Mouse (Mus musculus): ENCODE data around the gene Fam160b1. TPM values are rescaled to one million over a fixed set of nuclear protein-coding genes. Genes with fewer than 3 reads are reported as not detected.

Fam160b1 gene
- polyA plus RNA-seq, 1 experiment from 2014 or later: 12.7 TPM

DNA sequence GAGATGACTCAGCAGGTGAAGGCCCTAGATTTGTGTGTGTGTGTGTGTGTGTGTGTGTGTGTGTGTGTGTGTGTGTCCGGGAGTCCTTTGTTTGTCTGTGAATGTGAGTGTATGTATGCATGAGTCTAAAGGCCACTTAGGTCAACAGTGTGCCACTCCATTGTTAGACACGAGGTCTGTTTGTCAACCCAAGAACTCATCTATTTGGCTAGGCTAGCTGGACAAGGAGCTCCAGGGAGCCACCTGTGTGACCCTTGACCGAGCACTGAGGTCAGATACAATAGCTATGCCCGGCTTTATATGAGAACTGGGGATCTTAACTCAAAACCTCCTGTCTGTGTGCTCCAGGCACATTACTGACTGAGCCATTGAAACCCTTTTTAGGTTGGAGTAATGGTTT lies 38.0 kb upstream of the Fam160b1 start:
- Histone ChIP-seq H3K27me3 (replicated peaks; ENCODE audit: control insufficient read depth, insufficient read depth, low read length) (no peaks in the 10 kb centered on the region), H3K4me3 (ENCODE audit: low read depth, low read length) (no peak overlapping the region), H3K9ac (ENCODE audit: low read length) (no peak overlapping the region), H3K27ac (ENCODE audit: low read depth, low read length) (no peak overlapping the region), H3K9me3 (replicated peaks; ENCODE audit: control insufficient read depth, low read length) (no peaks in the 10 kb centered on the region), H3K36me3 (ENCODE audit: control insufficient read depth, insufficient read depth, low read length) (no peaks in the 10 kb centered on the region), H3K4me1 (ENCODE audit: control insufficient read depth, insufficient read depth, low read length) (no peaks in the 10 kb centered on the region), H3K4me2 (ENCODE audit: low read length) (no peak overlapping the region)
- DNase-seq (ENCODE audit: low spot score) (no peak), ATAC-seq (no peak)
- WGBS: 69% methylated on average over 4 of the region's 4 CpGs

DNA sequence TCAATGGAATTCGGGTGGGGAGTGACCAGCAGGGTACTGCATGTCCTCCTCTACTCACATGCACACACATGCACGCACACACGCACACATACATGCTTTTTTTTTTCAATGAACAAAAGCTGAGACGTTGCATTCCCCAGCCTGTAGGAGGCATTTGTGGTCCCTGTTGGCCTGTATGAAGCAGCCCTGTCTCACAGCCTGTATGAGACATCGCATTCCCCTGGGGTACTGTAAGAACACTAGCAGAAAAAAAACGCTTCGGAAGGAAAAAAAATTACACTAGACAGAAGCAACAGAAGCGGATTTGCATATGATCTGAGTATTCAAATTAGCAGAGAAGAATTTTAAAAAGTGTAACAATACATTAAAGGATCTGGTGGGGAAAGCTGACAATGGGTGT lies 37.4 kb upstream of the Fam160b1 start:
- WGBS: 74% methylated on average over 8 of the region's 8 CpGs
- peak; percentile 34 for DNase-seq (ENCODE audit: low spot score)
- Histone ChIP-seq H3K4me3 (ENCODE audit: low read depth, low read length) (no peak overlapping the region), H3K27ac (ENCODE audit: low read depth, low read length) (no peak overlapping the region), H3K4me1 (ENCODE audit: control insufficient read depth, insufficient read depth, low read length) (no peaks in the 10 kb centered on the region), H3K9ac (ENCODE audit: low read length) (no peak overlapping the region), H3K27me3 (replicated peaks; ENCODE audit: control insufficient read depth, insufficient read depth, low read length) (no peaks in the 10 kb centered on the region), H3K4me2 (ENCODE audit: low read length) (no peak overlapping the region), H3K9me3 (replicated peaks; ENCODE audit: control insufficient read depth, low read length) (no peaks in the 10 kb centered on the region), H3K36me3 (ENCODE audit: control insufficient read depth, insufficient read depth, low read length) (no peaks in the 10 kb centered on the region)
- no peak for ATAC-seq

DNA sequence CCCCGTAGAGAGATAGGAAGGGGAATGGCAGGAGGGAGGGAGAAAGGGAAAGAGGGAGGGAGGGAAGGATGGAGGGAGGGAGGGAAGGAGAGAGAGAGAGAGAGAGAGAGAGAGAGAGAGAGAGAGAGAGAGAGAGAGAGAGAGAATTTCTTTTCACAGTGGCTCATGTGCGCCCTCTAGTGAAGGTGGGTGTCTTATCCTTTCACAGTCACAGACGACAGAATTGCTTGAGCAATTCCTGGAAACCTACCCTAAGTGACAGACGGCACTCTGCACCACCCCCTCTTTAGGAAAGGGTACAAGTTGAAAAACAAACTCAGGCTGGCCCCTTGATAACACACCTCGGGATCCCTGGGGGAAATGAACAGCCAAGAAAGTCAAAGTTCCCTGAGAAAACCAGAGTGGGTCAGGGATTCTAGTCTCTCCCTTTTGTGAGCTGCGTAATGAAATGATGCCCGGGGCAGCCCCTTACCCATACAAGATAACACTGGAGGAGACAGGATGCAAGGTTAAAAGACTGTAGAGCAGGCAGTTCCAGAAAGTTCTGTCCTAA lies 34.7 kb upstream of the Fam160b1 start:
- ATAC-seq (no peak), DNase-seq (ENCODE audit: low spot score) (peak; percentile 84)
- H3K4me2 ChIP-seq (ENCODE audit: low read length): no peak overlapping the region
- no peaks in the 10 kb centered on the region for H3K9me3 ChIP-seq (replicated peaks; ENCODE audit: control insufficient read depth, low read length)
- no peaks in the 10 kb centered on the region for H3K36me3 ChIP-seq (ENCODE audit: control insufficient read depth, insufficient read depth, low read length)
- no peak overlapping the region for H3K4me3 ChIP-seq (ENCODE audit: low read depth, low read length)
- no peaks in the 10 kb centered on the region for H3K27me3 ChIP-seq (replicated peaks; ENCODE audit: control insufficient read depth, insufficient read depth, low read length)
- 30% methylated on average over 7 of the region's 7 CpGs for WGBS
- no peaks in the 10 kb centered on the region for H3K4me1 ChIP-seq (ENCODE audit: control insufficient read depth, insufficient read depth, low read length)
- H3K27ac ChIP-seq (ENCODE audit: low read depth, low read length): no peak overlapping the region
- H3K9ac ChIP-seq (ENCODE audit: low read length): no peak overlapping the region

DNA sequence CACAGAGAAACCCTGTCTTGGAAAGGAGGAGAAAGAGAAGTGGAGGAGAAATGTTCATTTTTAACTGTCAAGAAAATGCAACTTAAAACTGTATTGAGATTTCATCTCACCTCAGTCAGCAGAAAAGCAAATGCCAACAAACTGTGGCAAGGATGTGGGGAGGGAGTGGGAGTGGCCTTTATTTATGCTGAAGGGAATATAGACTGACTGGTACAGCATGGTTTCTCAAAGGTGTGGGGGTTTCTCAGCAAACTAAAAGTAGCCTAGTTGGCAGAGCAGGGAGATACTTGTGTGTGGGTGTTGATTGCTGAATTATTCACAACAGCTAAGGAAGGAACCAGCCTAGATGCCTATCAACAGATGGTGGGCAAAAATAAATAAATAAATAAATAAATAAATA lies 32.8 kb upstream of the Fam160b1 start:
- Histone ChIP-seq H3K27ac (ENCODE audit: low read depth, low read length) (no peak overlapping the region), H3K4me3 (ENCODE audit: low read depth, low read length) (no peak overlapping the region), H3K9ac (ENCODE audit: low read length) (no peak overlapping the region), H3K36me3 (ENCODE audit: control insufficient read depth, insufficient read depth, low read length) (no peaks in the 10 kb centered on the region), H3K9me3 (replicated peaks; ENCODE audit: control insufficient read depth, low read length) (no peaks in the 10 kb centered on the region), H3K27me3 (replicated peaks; ENCODE audit: control insufficient read depth, insufficient read depth, low read length) (no peaks in the 10 kb centered on the region), H3K4me2 (ENCODE audit: low read length) (no peak overlapping the region), H3K4me1 (ENCODE audit: control insufficient read depth, insufficient read depth, low read length) (no peaks in the 10 kb centered on the region)
- DNase-seq (ENCODE audit: low spot score) (no peak), ATAC-seq (no peak)

DNA sequence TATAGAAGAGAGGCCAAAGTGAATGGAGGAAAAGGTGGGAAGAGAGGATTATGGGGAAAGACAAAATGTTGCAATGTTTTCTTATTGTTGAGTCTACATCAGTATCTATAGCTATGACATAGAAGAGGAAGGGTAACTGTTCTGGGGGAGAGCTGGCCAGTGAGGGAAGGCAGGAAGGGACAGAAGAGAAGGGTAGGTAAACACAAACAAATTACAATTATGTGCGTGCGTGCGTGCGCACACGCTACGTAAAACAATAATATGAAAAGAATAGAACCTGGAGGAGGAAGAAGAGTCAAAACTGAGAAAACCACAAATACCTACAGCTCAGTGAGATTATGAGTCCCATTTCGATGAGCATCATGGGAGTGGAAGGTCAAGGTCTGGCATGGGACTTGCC lies 32.2 kb upstream of the Fam160b1 start:
- Histone ChIP-seq H3K4me2 (ENCODE audit: low read length) (no peak overlapping the region), H3K27me3 (replicated peaks; ENCODE audit: control insufficient read depth, insufficient read depth, low read length) (no peaks in the 10 kb centered on the region), H3K4me3 (ENCODE audit: low read depth, low read length) (no peak overlapping the region), H3K27ac (ENCODE audit: low read depth, low read length) (no peak overlapping the region), H3K4me1 (ENCODE audit: control insufficient read depth, insufficient read depth, low read length) (no peaks in the 10 kb centered on the region), H3K9me3 (replicated peaks; ENCODE audit: control insufficient read depth, low read length) (no peaks in the 10 kb centered on the region), H3K9ac (ENCODE audit: low read length) (no peak overlapping the region), H3K36me3 (ENCODE audit: control insufficient read depth, insufficient read depth, low read length) (no peaks in the 10 kb centered on the region)
- 97% methylated on average over 7 of the region's 7 CpGs for WGBS
- DNase-seq (ENCODE audit: low spot score) (no peak), ATAC-seq (no peak)

DNA sequence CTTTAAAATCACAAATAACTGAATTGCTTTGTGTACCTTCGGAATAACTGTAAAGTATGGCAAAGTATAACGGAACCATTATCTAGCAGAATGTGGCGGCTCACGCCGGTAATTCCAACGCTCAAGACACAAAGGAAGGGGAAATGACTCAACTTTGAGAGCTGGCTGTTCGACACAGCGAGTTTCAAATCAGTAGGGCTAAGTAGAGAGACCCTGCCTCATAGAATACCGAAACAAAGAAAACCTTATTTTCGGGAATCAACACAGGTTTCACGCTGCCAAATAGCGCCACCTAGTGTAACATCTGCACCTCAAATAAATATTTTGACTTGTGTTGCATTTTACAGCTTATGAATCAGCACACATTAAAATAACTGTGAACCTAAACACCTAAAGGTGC lies 31.7 kb upstream of the Fam160b1 start:
- Histone ChIP-seq H3K27ac (ENCODE audit: low read depth, low read length) (no peak overlapping the region), H3K4me2 (ENCODE audit: low read length) (no peak overlapping the region), H3K9ac (ENCODE audit: low read length) (no peak overlapping the region), H3K4me1 (ENCODE audit: control insufficient read depth, insufficient read depth, low read length) (no peaks in the 10 kb centered on the region), H3K4me3 (ENCODE audit: low read depth, low read length) (no peak overlapping the region), H3K36me3 (ENCODE audit: control insufficient read depth, insufficient read depth, low read length) (no peaks in the 10 kb centered on the region), H3K27me3 (replicated peaks; ENCODE audit: control insufficient read depth, insufficient read depth, low read length) (no peaks in the 10 kb centered on the region), H3K9me3 (replicated peaks; ENCODE audit: control insufficient read depth, low read length) (no peaks in the 10 kb centered on the region)
- DNase-seq (ENCODE audit: low spot score): peak; percentile 55
- 59% methylated on average over 12 of the region's 12 CpGs for WGBS
- no peak for ATAC-seq

DNA sequence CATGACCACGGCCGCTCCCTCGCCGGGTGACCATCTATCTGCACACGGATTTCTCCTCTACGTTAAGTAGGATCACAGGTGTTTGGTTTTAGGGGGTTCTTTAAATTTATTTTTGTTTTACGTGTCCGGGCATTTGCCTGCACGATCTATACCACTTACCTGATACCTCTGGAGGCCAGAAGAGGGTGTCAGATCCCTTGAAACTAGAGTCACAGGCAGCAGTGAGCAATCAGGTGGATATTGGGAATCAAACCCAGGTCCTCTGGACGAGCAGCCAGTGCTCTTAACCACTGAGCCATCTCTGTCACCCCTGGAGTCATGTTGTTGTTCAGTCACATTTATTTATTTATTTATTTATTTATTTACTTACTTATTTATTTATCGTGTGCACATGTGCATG lies 30.2 kb upstream of the Fam160b1 start:
- H3K36me3 ChIP-seq (ENCODE audit: control insufficient read depth, insufficient read depth, low read length): no peaks in the 10 kb centered on the region
- ATAC-seq (no peak), DNase-seq (ENCODE audit: low spot score) (no peak)
- H3K9ac ChIP-seq (ENCODE audit: low read length): no peak overlapping the region
- H3K4me1 ChIP-seq (ENCODE audit: control insufficient read depth, insufficient read depth, low read length): no peaks in the 10 kb centered on the region
- H3K9me3 ChIP-seq (replicated peaks; ENCODE audit: control insufficient read depth, low read length): no peaks in the 10 kb centered on the region
- no peak overlapping the region for H3K4me3 ChIP-seq (ENCODE audit: low read depth, low read length)
- no peak overlapping the region for H3K4me2 ChIP-seq (ENCODE audit: low read length)
- H3K27me3 ChIP-seq (replicated peaks; ENCODE audit: control insufficient read depth, insufficient read depth, low read length): no peaks in the 10 kb centered on the region
- no peak overlapping the region for H3K27ac ChIP-seq (ENCODE audit: low read depth, low read length)
- WGBS: 79% methylated on average over 11 of the region's 11 CpGs

DNA sequence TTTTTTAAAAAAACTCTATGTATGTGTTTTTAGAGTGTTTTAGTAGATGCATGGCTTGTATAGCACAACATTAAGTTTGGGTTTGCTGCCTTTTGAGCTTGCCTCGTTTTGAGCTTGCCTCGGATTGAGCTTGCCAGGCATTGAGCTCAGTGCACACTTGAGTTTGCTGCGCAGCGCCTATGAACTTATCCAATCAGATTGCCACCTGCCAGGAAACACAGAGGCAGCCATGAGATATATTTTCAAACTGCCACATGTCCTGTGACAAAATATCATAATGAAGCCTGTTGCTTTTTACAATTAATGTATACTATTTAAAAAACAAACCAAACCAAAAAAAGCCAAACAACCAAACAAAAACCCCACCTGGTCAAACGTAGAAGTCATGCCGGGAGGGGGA lies 29.2 kb upstream of the Fam160b1 start:
- Histone ChIP-seq H3K9me3 (replicated peaks; ENCODE audit: control insufficient read depth, low read length) (no peaks in the 10 kb centered on the region), H3K9ac (ENCODE audit: low read length) (no peak overlapping the region)

DNA sequence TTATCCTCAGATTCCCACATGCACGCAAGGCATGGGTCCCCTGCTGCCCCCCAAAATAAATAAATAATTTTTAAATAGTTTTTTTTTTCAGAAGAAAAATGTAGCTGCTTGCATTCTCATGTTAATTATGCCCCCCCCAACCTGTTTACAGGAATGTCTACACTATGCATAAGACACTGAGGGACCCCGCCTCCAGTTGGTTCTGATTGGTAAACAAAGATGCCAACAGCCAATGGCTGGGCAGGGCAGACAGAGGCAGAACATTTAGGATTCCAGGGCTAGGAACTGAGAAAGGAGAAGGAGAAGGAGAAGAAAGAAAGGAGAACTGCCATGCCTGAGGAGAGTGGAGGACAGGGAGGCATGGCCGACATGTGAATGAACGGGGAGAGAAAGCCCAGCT lies 27.1 kb upstream of the Fam160b1 start:
- DNase-seq (ENCODE audit: low spot score) (no peak), ATAC-seq (no peak)
- H3K27ac ChIP-seq (ENCODE audit: low read depth, low read length): no peak overlapping the region
- H3K4me1 ChIP-seq (ENCODE audit: control insufficient read depth, insufficient read depth, low read length): no peaks in the 10 kb centered on the region
- no peaks in the 10 kb centered on the region for H3K36me3 ChIP-seq (ENCODE audit: control insufficient read depth, insufficient read depth, low read length)
- no peak overlapping the region for H3K4me3 ChIP-seq (ENCODE audit: low read depth, low read length)
- no peaks in the 10 kb centered on the region for H3K27me3 ChIP-seq (replicated peaks; ENCODE audit: control insufficient read depth, insufficient read depth, low read length)
- WGBS: 85% methylated on average over 4 of the region's 4 CpGs
- no peak overlapping the region for H3K4me2 ChIP-seq (ENCODE audit: low read length)
- no peak overlapping the region for H3K9ac ChIP-seq (ENCODE audit: low read length)
- H3K9me3 ChIP-seq (replicated peaks; ENCODE audit: control insufficient read depth, low read length): no peaks in the 10 kb centered on the region

More for the DNA sequence above, 29.2 kb upstream of the Fam160b1 start:
- DNase-seq (ENCODE audit: low spot score) (no peak), ATAC-seq (no peak)
- H3K4me1 ChIP-seq (ENCODE audit: control insufficient read depth, insufficient read depth, low read length): no peaks in the 10 kb centered on the region
- H3K4me3 ChIP-seq (ENCODE audit: low read depth, low read length): no peak overlapping the region
- H3K4me2 ChIP-seq (ENCODE audit: low read length): no peak overlapping the region
- WGBS: 82% methylated on average over 6 of the region's 6 CpGs
- H3K27me3 ChIP-seq (replicated peaks; ENCODE audit: control insufficient read depth, insufficient read depth, low read length): no peaks in the 10 kb centered on the region
- H3K27ac ChIP-seq (ENCODE audit: low read depth, low read length): no peak overlapping the region
- no peaks in the 10 kb centered on the region for H3K36me3 ChIP-seq (ENCODE audit: control insufficient read depth, insufficient read depth, low read length)
